Mouse (Mus musculus): ENCODE measurements around the gene Lrp5. TPM values are rescaled to one million over a fixed set of nuclear protein-coding genes. Genes with fewer than 3 reads are reported as not detected.
A peak's percentile ranks its signal among the peaks of the same experiment; 100 is the strongest.
"Not testable (repeated sequence)": the region's sequence is repeated elsewhere in the genome, so short reads cannot be mapped to it uniquely, and the experiment has no call there.

Gene Lrp5
- polyA plus RNA-seq, 1 experiment: 44.1 TPM

DNA sequence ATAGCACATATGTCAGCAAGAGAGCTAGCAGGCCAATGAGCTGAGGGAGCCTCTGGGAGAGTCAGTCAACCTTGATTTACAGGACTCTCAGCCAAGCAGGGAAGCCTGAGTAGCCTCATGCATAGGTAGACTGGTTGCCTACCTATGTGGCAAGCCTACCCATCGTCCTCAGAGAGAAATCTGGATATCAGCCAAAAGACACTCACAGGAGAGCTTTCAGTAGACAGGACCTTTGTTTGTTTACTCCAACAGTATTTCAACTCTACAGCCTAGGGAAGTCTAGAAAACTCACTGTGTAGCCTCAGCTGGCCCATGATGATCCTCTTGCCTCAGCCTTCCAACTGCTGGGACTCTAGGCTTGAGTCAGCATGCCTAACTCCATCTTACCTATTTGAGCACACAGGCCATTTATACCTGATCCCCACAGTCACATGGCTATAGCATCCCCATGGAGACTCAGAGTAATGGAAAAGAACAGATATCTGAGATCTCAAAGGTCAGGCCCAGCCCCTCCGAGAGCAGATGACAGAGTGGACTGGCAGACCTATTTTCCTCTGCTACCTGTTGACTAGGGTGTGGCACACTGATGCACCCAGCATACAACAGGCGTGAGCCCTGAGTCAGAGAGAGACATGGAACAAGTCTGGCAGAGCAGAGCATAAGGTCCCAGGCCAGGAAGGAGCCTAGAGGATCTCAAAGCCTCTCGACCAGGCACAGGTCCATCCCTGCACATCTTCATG, 73.7 kb downstream of the Lrp5 start:
- no peak for DNase-seq (ENCODE audit: low read depth)

DNA sequence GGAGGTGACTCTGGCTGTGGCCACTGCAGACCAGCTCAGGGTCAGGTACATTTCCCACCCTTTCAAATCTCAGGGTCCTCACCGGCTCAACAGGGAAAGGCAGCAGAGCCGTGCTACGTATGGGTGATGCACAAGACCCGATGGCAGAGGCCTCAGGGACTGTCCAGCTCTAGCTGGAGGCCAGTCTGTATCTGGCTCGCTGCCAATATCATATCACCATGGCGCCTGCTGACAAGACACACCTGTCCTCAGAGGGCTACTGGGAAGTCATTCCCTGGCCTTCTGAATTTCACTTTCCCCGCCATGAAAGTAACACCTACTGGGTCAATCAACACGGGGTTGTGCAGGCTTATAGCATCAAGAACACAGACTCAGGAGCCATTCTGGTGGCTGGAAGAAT, 74.6 kb downstream of the Lrp5 start:
- DNase-seq (ENCODE audit: low read depth): no peak

DNA sequence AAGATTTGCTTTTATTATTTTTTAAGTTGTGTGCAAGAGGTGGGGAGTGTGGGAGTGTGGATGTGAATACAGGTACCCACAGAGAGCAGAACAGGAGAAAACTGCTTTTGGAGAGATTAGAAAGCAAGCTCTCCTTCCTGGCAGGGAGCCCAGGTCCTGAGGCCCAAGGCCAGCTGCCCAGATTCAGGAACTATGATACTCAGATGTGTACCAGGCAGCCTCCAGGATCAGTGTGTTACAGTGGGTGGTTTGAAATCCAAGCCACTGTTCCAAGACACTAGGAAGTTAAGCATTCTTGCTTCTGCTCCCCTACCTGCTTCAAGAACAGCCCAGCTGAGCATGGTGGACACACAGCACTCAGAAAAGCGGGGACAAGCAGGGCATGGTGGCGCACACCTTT, 75.5 kb downstream of the Lrp5 start:
- no peak for DNase-seq (ENCODE audit: low read depth)

DNA sequence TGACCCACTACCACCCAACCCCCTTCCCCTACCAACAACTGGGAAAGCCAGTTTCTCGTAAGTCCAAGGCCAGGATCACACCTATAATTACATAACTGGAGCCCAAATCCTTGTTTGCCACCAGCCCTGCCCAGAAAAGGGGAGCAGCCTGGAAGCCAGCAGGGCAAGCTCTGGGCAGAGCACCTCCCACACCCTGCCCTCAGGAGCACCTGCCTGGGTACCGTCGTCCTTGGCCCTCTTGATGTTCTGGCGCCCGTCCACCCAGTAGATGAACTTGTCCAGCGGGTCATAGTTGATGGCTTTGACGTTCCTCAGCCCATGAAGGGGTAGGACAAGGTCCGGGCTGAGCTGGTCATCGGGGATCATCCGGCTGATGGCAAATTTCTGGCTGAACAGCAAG, 76.5 kb downstream of the Lrp5 start:
- no peak for DNase-seq (ENCODE audit: low read depth)

DNA sequence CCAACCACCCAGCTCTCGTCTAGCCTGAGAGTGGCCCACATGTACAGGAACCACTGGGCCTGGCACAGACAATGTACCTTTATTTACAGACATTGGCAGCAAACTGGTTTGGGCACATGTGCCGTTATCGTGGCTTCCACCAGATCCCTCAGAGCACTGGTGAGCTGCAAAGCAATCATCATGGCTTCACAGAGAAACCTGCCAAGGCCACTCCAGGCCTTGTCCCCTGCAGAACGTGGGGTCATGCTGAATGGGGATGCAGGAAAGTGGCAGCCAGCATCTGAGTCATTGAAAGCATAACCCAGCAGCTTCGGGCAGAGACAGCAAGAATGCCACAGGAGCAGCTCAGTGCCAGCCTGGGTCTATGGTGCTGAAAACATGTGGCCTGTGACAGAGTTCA, 92.0 kb downstream of the Lrp5 start:
- DNase-seq (ENCODE audit: low read depth): no peak

DNA sequence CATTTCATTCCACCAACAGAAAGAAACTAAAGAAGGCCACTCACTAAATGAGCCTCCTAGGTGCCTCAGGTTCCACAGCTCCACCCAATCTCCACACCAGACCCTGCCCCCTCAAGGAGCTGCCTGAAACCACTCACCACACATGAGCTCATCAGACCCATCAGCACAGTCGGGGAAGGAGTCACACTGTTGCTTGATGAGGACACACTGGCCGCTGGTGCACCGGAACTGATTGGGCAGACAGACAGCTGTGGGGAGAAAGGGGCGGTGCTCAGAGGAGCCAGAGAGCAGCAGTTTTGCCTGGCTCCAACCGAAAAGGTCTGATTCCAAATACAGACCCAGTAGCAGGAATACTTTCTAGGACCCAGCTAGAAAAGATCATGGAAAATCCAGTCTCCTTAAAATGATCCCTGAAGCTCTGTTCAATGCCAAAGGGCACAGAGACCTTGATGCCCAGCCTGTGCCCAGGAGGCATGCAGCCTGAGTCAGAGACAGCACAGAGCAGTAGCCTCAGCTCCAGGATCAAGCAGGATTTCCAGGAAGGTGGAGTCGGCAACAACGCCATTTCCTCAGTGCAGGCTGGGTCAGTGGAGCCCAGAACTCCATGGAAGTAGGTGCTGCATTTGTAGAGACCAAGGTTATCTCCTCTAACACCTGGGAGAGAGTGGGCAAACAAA, 92.8 kb downstream of the Lrp5 start:
- no peak for DNase-seq (ENCODE audit: low read depth)

DNA sequence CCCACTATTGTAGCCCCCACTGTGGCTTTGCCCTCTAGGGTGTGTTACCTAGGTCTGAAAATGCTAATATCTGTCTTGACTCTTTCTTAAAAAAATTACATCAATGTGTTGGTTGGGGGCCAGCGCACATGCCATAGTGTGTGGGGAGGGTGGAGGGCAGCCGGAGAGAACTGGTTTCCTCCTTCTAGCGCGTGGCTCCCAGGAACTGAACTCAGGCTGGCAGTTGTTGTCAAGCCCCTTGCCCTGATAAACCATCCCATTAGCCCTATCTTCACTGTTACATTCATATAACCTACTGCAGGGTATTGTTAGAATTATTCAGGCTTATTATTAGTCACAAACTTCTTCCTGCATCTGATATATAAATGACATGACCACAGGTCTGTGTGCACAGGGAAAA, 96.4 kb downstream of the Lrp5 start:
- DNase-seq (ENCODE audit: low read depth): no peak

DNA sequence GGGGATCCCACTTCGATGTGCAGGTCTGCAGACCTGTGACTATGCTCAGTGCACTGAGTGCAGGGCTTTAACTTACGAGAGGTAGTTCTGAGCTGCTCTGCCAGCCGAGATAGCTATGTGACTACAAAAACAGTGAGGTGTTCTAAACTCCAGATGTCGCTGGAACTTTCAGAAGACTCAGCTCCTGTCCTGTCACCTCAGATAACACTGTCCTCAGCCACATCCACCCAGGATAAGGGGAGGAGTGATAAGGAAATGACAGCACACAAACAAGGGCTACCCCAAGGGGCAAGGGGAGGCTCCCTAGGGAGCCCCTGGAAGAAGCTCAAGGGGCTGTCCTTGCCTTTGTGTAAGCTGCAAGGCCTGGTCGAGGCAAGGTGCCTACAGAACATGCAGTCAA, 96.8 kb downstream of the Lrp5 start:
- DNase-seq (ENCODE audit: low read depth): no peak

DNA sequence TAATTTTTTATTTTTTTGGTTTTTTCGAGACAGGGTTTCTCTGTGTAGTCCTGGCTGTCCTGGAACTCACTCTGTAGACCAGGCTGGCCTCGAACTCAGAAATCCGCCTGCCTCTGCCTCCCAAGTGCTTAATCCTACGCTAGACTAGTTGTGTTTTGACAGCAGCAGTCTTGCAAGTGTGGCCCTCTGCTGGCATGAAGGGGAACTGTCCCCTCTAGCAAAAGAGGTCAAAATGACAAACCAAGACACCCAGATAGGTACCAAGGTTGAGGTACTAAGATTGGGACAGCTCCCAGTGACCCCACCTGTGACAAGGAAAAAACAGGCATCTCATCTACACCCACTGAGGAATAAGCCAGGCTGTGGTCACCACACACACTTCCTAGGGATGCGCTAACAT, 98.6 kb downstream of the Lrp5 start:
- DNase-seq (ENCODE audit: low read depth): not testable (repeated sequence)

DNA sequence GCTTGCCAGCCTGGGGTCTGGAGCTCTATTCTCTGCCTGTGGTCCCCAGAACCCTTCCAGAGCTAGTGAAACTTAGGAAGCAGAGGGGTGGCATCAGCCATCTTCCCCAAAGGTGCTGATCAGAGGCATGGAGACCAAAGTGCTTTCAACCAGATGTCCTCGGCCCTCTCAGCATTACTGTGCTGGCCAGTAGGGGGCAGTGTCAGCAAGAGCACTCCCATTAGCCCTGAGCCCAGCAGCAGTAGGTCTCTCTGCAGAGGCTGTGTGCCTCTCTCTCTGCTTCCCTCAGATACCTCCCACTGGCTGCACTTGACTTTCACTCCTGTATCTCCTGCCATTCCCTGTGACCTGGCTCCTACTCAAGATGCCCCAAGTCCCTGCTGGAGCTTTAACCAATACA, 99.8 kb downstream of the Lrp5 start:
- no peak for DNase-seq (ENCODE audit: low read depth)

DNA sequence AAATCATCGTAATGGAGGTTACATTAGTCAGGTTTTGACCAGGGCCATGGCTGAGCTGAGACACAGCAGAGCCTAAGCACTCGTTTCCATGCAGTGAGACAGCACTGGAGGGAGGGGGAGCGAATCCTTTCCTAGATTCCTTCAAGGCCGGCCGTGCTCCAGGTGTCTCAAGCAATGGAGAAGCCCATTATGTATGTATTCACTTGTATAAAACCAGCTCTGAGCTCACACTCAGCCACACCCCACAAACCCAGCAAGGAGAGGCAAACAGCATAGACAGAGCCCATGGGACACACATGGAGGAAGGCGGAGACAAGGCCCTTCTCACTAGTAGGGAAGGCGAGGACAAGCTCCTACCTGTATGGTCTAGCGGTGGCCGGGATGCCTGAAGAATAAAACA, 100.3 kb downstream of the Lrp5 start:
- DNase-seq (ENCODE audit: low read depth): no peak

DNA sequence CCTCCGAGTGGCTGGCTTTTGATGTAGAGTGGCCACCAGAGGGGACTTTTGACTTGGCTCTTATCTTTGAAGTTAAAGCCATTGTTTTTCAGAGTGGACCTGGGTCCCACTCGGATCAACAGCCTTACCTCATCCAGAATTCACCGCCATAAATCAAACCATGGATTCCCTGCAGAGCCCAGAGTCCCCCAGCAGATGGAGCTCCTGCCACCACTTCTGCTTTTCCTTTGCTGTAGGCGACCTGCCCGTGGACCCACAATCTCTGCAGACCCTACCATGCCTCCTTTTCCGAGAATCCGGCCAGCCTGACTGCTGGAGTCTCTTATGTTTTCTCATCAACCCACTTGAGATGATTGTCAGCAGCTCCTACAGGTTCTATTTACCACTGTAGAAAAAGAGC, 105.0 kb downstream of the Lrp5 start:
- DNase-seq (ENCODE audit: low read depth): no peak

DNA sequence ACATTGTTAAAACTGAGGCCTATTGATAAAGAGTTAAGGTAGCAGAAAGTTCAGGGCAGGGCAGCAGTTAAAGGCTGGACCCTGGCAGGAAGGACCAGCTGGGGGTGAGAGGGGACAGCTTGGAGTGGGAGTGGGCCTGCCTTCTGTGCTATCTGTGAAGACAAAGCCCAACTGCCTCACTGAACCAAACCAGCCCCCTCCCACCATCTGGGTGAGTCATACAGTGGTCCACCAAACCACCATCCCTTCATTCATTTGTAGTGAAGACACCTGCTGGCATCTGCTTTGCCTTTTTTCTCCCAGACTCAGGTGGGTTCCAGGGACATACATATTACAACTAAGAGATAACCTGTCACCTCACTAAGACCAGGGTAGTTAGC, 108.5 kb downstream of the Lrp5 start:
- DNase-seq (ENCODE audit: low read depth): no peak

DNA sequence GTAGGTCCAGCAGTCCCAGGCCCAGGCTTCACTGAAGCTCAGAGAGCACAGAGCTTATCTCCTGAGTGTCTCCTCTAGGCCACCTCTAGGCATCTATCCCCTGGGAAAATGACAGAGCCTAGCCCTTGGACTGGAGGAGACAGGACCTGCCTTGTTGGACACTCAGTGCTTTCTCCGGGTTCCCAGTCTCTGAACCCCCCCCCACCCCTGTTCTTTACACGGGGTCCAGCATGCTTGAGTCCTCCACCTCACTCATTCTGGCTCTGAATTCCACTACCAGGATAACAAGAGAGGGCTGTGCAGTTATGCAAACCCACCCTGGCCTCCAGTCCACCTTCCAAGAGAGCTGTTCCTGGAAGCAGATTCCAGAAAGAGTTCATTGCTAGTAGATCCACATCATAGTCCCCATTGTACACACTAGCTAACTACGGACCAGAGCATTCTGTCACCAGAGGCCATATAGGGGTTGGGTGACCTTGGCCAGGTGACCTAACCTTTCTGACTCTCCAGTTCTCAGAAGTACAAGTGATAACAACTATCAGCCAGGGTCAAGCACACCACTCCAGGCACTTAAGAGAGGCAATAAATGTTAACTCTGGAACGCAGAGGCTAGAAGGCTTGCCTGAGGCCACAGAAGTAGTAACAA, 109.0 kb downstream of the Lrp5 start:
- no peak for DNase-seq (ENCODE audit: low read depth)

DNA sequence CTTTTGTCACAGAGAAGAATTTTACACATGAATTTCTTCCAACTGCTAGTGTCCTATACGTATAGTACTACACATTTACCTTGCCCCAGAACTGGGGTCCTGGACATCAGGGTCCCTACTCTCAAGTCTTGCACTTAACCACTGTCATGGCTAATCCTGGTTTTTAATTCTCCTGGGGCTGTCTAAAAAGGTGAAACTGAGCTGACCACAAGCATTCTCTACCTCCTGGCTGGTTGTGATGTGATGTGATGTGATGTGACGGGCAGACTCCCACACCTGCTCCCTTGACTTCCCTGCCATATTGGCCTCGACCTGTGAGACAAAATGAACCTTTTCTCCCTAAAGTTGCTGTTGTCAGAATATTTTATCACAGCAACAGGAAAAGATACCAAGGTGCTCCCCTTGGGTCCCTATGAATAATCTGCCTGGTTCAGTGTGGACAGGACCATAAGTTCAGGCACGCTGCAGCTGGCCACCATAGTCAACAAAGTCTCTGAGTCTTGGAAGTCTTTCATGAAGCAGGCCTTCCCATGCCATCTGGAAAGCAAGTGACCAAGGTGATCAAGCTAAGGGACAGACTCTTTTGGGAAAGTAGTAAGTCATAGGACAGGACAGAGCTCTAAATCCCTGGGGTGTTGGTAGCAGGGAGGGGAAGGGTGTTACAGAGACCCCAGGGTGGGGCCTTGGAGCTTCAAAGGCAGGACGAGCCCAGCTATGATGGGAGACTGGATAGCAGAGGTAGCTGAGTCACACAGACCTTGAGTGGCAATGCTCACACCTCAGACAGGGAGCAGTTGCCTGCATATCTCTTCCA, 109.7 kb downstream of the Lrp5 start:
- DNase-seq (ENCODE audit: low read depth): no peak

DNA sequence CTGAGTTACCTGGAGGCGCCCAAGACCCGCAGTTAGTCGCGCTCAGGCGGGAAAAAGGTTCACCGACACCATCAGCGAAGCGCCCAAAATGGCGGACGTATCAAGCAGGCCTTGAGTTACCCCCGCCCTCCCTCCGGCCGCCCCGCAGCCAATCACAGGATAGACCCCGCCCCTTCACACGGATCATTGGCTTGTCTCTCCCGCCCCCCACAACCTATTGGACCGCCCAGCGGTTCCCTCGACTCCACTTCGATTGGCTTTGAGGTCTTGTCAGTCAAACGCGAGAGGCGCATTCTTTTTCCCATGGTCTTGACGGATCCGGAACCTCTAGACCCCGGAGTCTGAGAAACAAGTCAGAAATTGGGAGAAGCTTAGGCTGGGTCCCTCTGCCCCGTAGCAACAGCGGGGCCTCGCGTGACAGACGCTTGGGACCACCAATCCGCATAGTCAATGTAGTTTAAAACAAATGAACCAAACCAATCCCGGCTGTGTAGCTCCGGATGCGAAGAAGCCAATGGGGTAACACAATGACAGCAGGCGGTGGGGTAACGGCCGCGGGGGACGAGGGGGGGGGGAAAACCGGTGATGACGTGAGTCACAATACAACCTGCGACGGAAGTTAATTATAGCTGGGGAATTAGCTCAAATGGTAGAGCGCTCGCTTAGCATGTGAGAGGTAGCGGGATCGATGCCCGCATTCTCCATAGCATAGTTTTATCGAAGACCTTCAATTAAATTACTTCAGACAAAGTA, 110.6 kb downstream of the Lrp5 start, which contains the start of gene Ppp6r3:
Ppp6r3 (minus strand) TSS at position 118 of the 753 bp plus-strand sequence.
- DNase-seq (ENCODE audit: low read depth): peak; percentile 96

DNA sequence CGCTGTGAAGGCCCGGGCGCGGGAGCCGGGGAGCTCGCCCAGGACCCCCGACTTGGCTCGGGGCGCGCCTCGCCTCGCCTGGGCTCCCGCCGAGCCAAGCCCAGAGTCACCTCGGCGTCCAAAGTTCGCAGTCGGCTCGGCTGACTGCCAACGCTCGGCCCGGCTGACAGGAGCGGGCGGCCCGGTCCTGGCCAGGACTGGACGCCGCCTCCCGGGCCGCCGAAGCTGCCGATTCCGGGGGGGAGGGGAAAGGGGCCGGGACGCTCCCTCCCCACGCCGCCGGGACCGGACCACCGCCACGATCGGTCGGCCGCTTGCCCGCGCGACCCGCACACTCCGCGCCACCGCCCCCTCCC, 111.1 kb downstream of the Lrp5 start:
- no peak for DNase-seq (ENCODE audit: low read depth)

DNA sequence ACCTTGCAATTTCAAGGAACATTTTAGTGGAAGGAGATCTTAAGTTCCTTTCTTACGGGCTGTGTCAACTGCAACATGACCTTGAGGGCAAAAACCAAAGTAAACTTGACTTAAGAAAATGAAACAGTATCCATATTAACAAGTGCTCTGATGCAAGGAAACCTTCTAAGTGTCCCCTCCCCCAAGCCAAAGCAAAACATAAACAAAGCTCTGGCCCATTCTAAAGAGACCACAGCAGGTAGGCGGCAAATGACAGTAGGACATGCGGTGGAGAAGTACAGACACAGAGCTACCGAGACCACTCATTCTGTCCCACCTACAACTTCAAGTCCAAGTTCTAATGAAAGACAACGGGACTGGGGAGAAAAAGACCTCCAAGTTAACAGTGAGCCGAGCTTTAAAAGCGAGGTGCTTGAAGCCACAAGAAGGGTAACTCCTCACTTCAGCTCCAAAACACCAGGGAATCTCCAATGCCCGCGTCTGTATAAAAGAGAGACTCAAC, 111.7 kb downstream of the Lrp5 start:
- DNase-seq (ENCODE audit: low read depth): no peak

DNA sequence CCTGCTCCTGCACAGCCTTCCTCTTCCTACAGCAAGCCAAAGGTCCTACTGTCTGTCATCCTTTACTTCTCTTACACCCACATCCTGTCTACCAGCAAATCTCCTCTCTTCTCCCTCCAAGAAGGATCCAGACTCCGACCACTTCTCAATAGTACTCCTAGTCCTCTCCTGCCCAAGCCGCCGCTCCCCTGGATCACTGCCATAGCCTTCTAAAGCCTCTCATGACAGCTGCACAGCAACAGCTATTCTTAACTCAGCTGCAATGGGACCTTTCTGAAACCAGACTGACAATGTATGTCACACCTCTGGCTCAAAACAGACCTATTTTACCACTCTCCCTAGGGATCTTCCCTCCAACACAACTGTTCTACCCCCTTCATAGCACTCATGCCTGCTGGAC, 122.1 kb downstream of the Lrp5 start:
- no peak for DNase-seq (ENCODE audit: low read depth)

DNA sequence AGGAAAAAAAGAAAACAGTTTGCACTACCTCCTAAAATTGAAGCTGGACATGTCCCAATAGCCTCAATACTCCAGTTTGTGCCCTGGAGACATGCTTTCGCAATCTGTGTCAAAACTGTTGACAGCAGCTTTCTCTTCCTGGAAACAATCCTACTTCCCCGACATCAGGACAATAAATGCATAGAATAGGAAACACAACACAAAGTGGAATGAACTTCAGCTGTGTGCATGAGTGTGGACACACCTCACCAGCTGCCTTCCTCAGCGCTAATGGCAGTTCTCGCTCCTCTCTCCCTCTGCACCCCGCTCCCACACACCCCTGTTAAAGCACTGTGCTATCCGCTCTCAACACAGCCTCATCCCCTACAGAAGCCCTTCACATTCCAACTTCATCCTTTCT, 123.6 kb downstream of the Lrp5 start:
- no peak for DNase-seq (ENCODE audit: low read depth)

DNA sequence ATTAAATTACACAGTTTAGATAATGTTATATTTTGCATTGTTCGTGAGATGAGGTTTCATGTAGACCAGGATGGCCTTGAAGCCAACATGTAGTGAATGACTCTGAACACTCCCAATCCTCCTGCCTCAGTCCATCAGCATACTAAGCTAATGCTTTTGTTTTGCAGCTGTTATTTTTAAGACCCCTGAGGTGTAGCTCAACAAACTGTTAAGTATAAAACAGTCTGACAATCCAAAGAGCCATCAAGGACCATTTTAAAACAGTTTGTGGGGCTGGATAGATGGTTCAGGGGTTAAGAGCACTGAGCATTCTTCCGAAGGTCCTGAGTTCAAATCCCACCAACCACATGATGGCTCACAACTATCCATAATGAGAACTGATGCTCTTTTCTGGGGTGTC, 124.1 kb downstream of the Lrp5 start:
- DNase-seq (ENCODE audit: low read depth): no peak

All from gonadal fat pad, adult 2 months (tissue).